Mouse (Mus musculus) forebrain, embryonic 14.5 days (tissue): ENCODE data around the gene Abhd16b. TPM values are rescaled to one million over a fixed set of nuclear protein-coding genes. Genes with fewer than 3 reads are reported as not detected.

Experiments used
- polyA plus RNA-seq: library from polyadenylated mRNA; unstranded; fragments of >200 nt; fragmentation: Nextera tagmentation; extraction: Ambion mirVana; gene quantifications from 2 replicates; pipeline ENCODE4 v1.2.1, GENCODE M21; 2014

Abhd16b gene
- polyA plus RNA-seq, 1 experiment from 2014 or later: not detected

Other genes with a start within 250 kb of the Abhd16b start
- 19.2 and 21.5 TPM in 2 replicates for gene Gmeb2, start 205.2 kb upstream of the Abhd16b start, polyA plus RNA-seq
- 1,166 and 1,263 TPM in 2 replicates for gene Stmn3, start 178.7 kb upstream of the Abhd16b start, polyA plus RNA-seq
- 37.0 and 40.7 TPM in 2 replicates for gene Rtel1, start 173.5 kb upstream of the Abhd16b start, polyA plus RNA-seq
- 44.6 and 55.6 TPM in 2 replicates for gene Zgpat, start 128.3 kb upstream of the Abhd16b start, polyA plus RNA-seq
- 58.6 and 63.5 TPM in 2 replicates for gene Arfrp1, start 127.8 kb upstream of the Abhd16b start, polyA plus RNA-seq
- gene Lime1, start 113.1 kb upstream of the Abhd16b start, polyA plus RNA-seq: 27.4 and 30.3 TPM in 2 replicates
- 7.6 and 8.6 TPM in 2 replicates for gene Zbtb46, start 33.8 kb upstream of the Abhd16b start, polyA plus RNA-seq
- 143 and 151 TPM in 2 replicates for gene Tpd52l2, start 3.9 kb downstream of the Abhd16b start, polyA plus RNA-seq
- 127 and 165 TPM in 2 replicates for gene Dnajc5, start 27.3 kb downstream of the Abhd16b start, polyA plus RNA-seq
- 60.0 and 73.5 TPM in 2 replicates for gene Uckl1, start 91.7 kb downstream of the Abhd16b start, polyA plus RNA-seq
- gene Prpf6, start 98.7 kb downstream of the Abhd16b start, polyA plus RNA-seq: 57.2 and 62.3 TPM in 2 replicates
- gene Zfp512b, start 99.6 kb downstream of the Abhd16b start, polyA plus RNA-seq: 30.5 and 38.6 TPM in 2 replicates
- gene Samd10, start 106.0 kb downstream of the Abhd16b start, polyA plus RNA-seq: 140 and 145 TPM in 2 replicates
- gene Gm29797, start 163.8 kb downstream of the Abhd16b start, polyA plus RNA-seq: not detected in 2 replicates
- 12.5 and 15.1 TPM in 2 replicates for gene Sox18, start 178.4 kb downstream of the Abhd16b start, polyA plus RNA-seq
- gene Tcea2, start 187.1 kb downstream of the Abhd16b start, polyA plus RNA-seq: 42.0 and 44.3 TPM in 2 replicates
- gene Rgs19, start 200.8 kb downstream of the Abhd16b start, polyA plus RNA-seq: 60.3 and 63.6 TPM in 2 replicates
- not detected in 2 replicates for gene Lkaaear1, start 205.2 kb downstream of the Abhd16b start, polyA plus RNA-seq
- 66.8 and 67.5 TPM in 2 replicates for gene Oprl1, start 221.8 kb downstream of the Abhd16b start, polyA plus RNA-seq